Mouse (Mus musculus): ENCODE data around the gene Amz2. TPM values are rescaled to one million over a fixed set of nuclear protein-coding genes. Genes with fewer than 3 reads are reported as not detected.

The Amz2 gene
- polyA plus RNA-seq, 1 experiment from 2014 or later: 46.8 TPM

Small RNA genes within 50 kb of the gene (microRNA-seq; reads per million reads assigned to microRNA genes)
- gene Gm25540: not detected

Other genes with a start within 250 kb of the Amz2 start
- 1.6 and 1.7 TPM in 2 replicates for gene Rgs9, start 127.8 kb upstream of the Amz2 start, polyA plus RNA-seq (2014; fragmentation: Nextera tagmentation; extraction: Ambion mirVana)
- 19.4 and 20.4 TPM in 2 replicates for gene Gna13, start 63.1 kb upstream of the Amz2 start, polyA plus RNA-seq (2014; fragmentation: Nextera tagmentation; extraction: Ambion mirVana)
- not detected in 2 replicates for gene 9930022D16Rik, start 12.0 kb upstream of the Amz2 start, polyA plus RNA-seq (2014; fragmentation: Nextera tagmentation; extraction: Ambion mirVana)
- 2.9 and 4.7 TPM in 2 replicates for gene Arsg, start 47.4 kb downstream of the Amz2 start, polyA plus RNA-seq (2014; fragmentation: Nextera tagmentation; extraction: Ambion mirVana)
- gene Slc16a6, start 47.7 kb downstream of the Amz2 start, polyA plus RNA-seq (2014; fragmentation: Nextera tagmentation; extraction: Ambion mirVana): 3.6 TPM in 2 replicates
- 11.1 and 12.4 TPM in 2 replicates for gene Wipi1, start 186.0 kb downstream of the Amz2 start, polyA plus RNA-seq (2014; fragmentation: Nextera tagmentation; extraction: Ambion mirVana)
- 435 and 478 TPM in 2 replicates for gene Prkar1a, start 223.5 kb downstream of the Amz2 start, polyA plus RNA-seq (2014; fragmentation: Nextera tagmentation; extraction: Ambion mirVana)